Mouse (Mus musculus) hindbrain, embryonic 15.5 days (tissue): Measurements from ENCODE around the gene Fgfr2. TPM values are rescaled to one million over a fixed set of nuclear protein-coding genes. Genes with fewer than 3 reads are reported as not detected.

Experiments used
- ATAC-seq: fragments of 200-750 bp; cut with Nextera tagmentation; 2 replicates; pipeline ENCODE4 v1.8.0; 2017; ENCODE audit warnings: low read depth, moderate number of reproducible peaks, moderate TSS enrichment; ENCODE audit not compliant: low FRiP score
- H3K27ac ChIP-seq: fragments of 300-500 bp; sonication (generic); replicated peaks from 2 replicates; pipeline ENCODE4 v1.5.1; 2015; ENCODE audit warnings: mild to moderate bottlenecking, inconsistent platforms
- H3K27me3 ChIP-seq: fragments of 300-500 bp; sonication (generic); 2 replicates; pipeline ENCODE4 v1.6.1; 2015; ENCODE audit warnings: control low read depth, inconsistent platforms
- H3K36me3 ChIP-seq: fragments of 300-500 bp; sonication (generic); 2 replicates; pipeline ENCODE4 v1.6.1; 2015; ENCODE audit warnings: control low read depth, inconsistent platforms
- H3K4me1 ChIP-seq: fragments of 300-500 bp; sonication (generic); replicated peaks from 2 replicates; pipeline ENCODE4 v1.6.1; 2015; ENCODE audit warnings: control low read depth, inconsistent platforms
- H3K4me2 ChIP-seq: fragments of 300-500 bp; sonication (generic); 2 replicates; pipeline ENCODE4 v1.6.1; 2015; ENCODE audit warnings: moderate library complexity, mild to moderate bottlenecking, inconsistent platforms
- H3K4me3 ChIP-seq: fragments of 300-500 bp; sonication (generic); 2 replicates; pipeline ENCODE4 v1.5.1; 2015; ENCODE audit warnings: mild to moderate bottlenecking, inconsistent platforms
- H3K9ac ChIP-seq: fragments of 300-500 bp; sonication (generic); 2 replicates; pipeline ENCODE4 v1.6.1; 2015; ENCODE audit warnings: inconsistent platforms
- H3K9me3 ChIP-seq: fragments of 300-500 bp; sonication (generic); 2 replicates; pipeline ENCODE4 v1.6.1; 2016; ENCODE audit warnings: control low read depth, inconsistent platforms
- WGBS: fragments of 180-500 bp; shearing (Covaris S2); methylation state at CpG from one replicate; pipeline ENCODE4 v1.1.7; 2015; 5-methylcytosine and 5-hydroxymethylcytosine counted together
- polyA plus RNA-seq: library from polyadenylated mRNA; unstranded; fragments of >200 nt; fragmentation: Nextera tagmentation; extraction: Ambion mirVana; gene quantifications from 2 replicates; pipeline ENCODE4 v1.2.1, GENCODE M21; 2015

Gene Fgfr2
- polyA plus RNA-seq, 1 experiment from 2014 or later, result 28.5 TPM

DNA sequence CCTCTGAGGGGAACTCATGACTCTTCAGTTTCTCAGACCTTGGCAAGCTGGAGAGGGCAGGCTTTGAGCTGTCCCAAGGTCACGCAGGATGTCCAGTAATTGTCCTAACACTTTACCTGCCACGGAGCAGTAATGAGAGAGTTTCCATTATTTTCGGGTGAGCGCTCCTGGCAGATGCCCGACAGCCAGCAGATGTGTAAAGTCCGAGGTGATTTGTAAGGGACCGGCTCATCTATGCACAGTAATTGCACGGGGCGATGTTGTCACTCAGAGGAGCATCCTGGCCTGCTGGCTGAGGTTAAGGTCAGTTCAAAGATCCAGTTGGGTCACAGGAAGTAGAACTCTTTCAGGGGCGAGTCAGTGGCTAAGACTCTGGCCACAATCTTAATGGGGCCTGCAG lies 499.0 kb downstream of the Fgfr2 start:
- WGBS, result 80% methylated on average over 10 of the region's 10 CpGs
- Histone ChIP-seq H3K36me3 (no peaks in the 10 kb centered on the region), H3K9ac (no peak overlapping the region), H3K27ac (no peak overlapping the region), H3K27me3 (no peaks in the 10 kb centered on the region), H3K4me3 (no peak overlapping the region), H3K4me1 (no peaks in the 10 kb centered on the region), H3K4me2 (no peak overlapping the region), H3K9me3 (no peaks in the 10 kb centered on the region)
- ATAC-seq, result no peak

DNA sequence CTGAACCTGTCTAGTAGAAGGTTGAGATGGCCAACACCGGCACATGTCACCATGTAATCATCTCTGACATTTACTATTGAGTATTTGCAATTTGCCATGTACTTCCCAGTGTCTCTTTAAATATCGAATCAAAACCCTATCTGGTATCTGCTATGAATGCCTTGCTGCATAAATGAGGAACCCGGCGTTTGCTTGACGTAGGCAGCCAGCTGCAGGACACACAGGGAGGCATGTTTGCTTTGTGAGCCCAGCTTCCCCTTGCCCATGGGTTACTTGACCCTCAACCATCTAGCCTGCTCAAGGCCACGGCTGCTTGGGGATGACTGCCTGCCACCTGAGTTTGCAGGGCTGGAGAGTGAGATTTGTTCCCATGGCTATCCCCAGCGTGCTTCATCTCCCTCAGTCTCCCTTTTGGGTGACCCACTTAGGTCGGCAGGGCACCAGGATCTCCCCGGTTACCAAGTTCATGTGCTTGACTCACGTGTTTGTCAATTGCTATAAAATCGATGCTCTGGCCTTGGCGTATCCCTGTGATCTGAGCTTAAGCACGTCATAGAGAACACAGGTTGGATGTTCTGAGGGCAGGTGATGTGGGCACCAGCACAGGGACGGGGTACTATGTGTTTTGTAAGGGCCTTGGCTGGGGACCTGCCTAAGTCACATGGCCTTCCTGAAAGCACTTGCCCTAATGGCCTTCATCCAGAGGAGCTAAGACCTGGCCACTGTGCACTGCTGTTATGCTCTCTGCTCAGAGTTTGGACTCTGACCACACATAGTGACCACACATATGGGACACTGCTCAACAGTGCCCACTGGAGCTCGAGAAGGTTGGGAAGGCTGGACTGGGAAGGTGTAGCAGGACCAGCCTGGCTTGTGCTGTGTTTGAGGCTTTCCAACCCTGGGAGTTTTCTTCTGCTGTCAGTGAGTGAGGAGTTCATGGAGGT lies 502.9 kb downstream of the Fgfr2 start:
- no peak for ATAC-seq
- Histone ChIP-seq H3K4me3 (no peak overlapping the region), H3K9me3 (no peaks in the 10 kb centered on the region), H3K27me3 (no peaks in the 10 kb centered on the region), H3K9ac (no peak overlapping the region), H3K4me2 (no peak overlapping the region), H3K27ac (no peak overlapping the region), H3K36me3 (no peaks in the 10 kb centered on the region), H3K4me1 (0 out of 2 replicates have a peak, but pooled peaks cover 2% of the 10 kb centered on the region)
- 91% methylated on average over 15 of the region's 15 CpGs for WGBS

DNA sequence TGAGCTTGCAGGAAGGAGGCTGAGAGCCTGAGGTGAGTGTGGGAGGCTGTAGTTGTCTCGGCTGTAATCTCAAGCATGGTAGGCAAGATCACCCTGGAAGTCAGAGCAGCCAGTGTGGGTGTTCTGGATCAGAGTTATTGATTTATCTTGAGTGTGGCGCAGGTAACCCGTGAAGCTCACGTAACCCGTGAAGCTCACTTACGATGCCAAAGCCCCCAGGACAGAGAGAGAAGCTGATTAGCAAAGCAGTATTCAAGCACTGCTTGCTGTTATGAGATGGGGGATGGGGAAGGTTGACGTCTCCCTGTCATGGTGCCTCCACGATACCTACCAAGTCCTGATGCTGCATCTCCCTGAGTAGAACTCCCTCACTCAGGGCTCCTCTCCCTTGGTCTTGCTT lies 503.6 kb downstream of the Fgfr2 start:
- Histone ChIP-seq H3K9me3 (no peaks in the 10 kb centered on the region), H3K27ac (no peak overlapping the region), H3K4me2 (no peak overlapping the region), H3K4me3 (no peak overlapping the region), H3K36me3 (no peaks in the 10 kb centered on the region), H3K9ac (no peak overlapping the region), H3K27me3 (no peaks in the 10 kb centered on the region), H3K4me1 (0 out of 2 replicates have a peak, but pooled peaks cover 2% of the 10 kb centered on the region)
- WGBS, result 92% methylated on average over 8 of the region's 8 CpGs
- no peak for ATAC-seq

DNA sequence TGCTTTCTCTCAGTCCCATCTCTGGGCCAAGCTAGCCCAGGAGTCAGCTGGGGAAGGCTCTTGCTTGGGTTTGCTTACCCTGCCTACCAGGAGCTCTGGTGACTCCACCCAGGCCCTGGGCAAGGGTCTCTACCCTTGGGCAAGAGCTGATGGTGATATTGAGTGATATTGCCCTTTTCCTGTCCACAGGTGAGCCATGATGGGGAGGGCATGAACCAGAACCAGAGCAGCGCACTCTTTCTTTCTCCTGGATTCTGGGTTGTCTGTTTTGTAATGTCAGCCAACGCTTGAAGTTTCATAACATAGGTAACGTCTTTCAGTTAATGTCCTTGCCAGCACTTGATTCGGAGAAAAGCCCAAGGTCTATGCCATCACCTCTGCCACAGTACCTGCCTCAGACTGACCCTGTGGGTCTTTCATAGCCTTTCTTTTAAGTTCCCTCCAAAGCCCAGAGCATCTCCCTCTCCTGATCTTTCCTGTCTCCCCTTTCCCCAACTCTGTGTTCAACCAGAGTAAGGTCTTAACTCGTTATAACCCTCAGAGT lies 506.1 kb downstream of the Fgfr2 start:
- Histone ChIP-seq H3K4me3 (no peak overlapping the region), H3K27ac (no peak overlapping the region), H3K4me1 (0 out of 2 replicates have a peak, but pooled peaks cover 2% of the 10 kb centered on the region), H3K4me2 (no peak overlapping the region), H3K9me3 (no peaks in the 10 kb centered on the region), H3K27me3 (no peaks in the 10 kb centered on the region), H3K36me3 (no peaks in the 10 kb centered on the region), H3K9ac (no peak overlapping the region)
- WGBS, result 88% methylated on average over 5 of the region's 5 CpGs
- no peak for ATAC-seq

DNA sequence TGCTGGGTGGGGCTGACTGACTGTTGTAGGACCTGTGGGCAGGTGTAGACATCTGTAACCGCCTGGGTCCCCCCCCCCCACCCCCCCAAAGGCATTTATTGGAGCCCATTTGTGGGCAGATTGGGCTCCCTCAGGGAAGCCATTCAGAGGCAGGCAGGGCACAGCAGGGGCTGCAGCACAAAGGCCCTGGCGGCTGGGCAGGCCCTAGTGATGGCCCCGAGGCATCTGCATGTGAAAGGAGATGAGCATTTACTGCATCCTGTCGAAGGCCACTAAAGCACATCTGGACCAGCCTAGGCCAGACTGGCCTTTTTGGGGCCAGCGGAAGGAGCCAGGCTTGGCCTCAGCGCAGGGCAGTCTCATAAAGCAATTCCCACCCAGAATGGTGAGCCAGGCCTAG lies 506.8 kb downstream of the Fgfr2 start:
- 16% methylated on average over 6 of the region's 6 CpGs for WGBS
- Histone ChIP-seq H3K9ac (no peak overlapping the region), H3K4me2 (no peak overlapping the region), H3K4me1 (0 out of 2 replicates have a peak, but pooled peaks cover 3% of the 10 kb centered on the region), H3K4me3 (no peak overlapping the region), H3K36me3 (no peaks in the 10 kb centered on the region), H3K9me3 (no peaks in the 10 kb centered on the region), H3K27ac (no peak overlapping the region), H3K27me3 (no peaks in the 10 kb centered on the region)
- ATAC-seq, result no peak

DNA sequence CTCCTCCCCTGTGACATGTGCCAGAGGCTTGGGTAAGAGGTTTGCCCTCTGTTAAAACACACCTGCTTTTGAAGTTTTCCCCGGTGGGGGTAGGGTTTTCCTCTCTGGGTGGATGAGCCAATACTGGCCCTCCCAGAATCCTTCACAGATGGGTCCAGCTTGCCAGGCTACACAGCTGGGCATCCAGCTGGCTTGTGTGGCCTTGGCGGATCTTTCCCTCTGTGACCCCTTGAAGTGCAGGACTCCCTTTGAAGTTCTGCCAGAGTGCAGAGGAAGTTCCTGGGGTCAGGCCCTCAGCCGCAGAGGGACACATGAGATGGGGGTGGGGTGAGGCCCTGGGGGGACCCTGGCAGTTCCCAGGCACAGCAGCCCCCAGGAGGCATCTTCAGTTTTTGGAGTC lies 507.8 kb downstream of the Fgfr2 start:
- Histone ChIP-seq H3K4me3 (no peak overlapping the region), H3K9ac (no peak overlapping the region), H3K4me1 (peaks cover 10% of the 10 kb centered on the region), H3K36me3 (no peaks in the 10 kb centered on the region), H3K27me3 (no peaks in the 10 kb centered on the region), H3K27ac (no peak overlapping the region), H3K4me2 (no peak overlapping the region), H3K9me3 (no peaks in the 10 kb centered on the region)
- ATAC-seq, result no peak
- WGBS, result 13% methylated on average over 3 of the region's 3 CpGs

DNA sequence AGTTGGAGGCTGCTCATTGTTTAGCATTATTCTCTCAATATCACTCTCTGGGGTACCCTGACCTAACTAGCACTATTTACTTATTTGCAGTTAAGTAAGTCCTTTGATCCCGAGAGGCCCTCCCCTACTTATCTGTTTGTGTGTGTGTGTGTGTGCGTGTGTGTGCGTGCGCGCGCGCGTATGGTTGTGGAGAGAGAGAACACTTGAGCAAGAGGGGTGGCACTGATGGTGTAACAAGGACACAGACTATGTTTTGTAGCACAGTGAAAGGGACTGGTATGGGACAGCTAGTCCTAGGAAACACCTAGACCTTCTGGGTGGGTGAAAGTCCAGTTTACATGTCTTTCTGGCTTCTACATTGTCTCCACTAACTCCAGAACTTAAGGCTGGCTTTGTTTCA lies 511.6 kb downstream of the Fgfr2 start:
- no peaks in the 10 kb centered on the region for H3K27me3 ChIP-seq
- no peak overlapping the region for H3K4me3 ChIP-seq
- H3K9me3 ChIP-seq, result no peaks in the 10 kb centered on the region
- WGBS, result 95% methylated on average over 8 of the region's 8 CpGs
- no peak for ATAC-seq
- H3K4me2 ChIP-seq, result peak overlapping the region; percentile 73; the same call in 1 of the 2 replicates
- no peak overlapping the region for H3K27ac ChIP-seq
- H3K9ac ChIP-seq, result no peak overlapping the region
- no peaks in the 10 kb centered on the region for H3K36me3 ChIP-seq
- peaks cover 14% of the 10 kb centered on the region for H3K4me1 ChIP-seq

DNA sequence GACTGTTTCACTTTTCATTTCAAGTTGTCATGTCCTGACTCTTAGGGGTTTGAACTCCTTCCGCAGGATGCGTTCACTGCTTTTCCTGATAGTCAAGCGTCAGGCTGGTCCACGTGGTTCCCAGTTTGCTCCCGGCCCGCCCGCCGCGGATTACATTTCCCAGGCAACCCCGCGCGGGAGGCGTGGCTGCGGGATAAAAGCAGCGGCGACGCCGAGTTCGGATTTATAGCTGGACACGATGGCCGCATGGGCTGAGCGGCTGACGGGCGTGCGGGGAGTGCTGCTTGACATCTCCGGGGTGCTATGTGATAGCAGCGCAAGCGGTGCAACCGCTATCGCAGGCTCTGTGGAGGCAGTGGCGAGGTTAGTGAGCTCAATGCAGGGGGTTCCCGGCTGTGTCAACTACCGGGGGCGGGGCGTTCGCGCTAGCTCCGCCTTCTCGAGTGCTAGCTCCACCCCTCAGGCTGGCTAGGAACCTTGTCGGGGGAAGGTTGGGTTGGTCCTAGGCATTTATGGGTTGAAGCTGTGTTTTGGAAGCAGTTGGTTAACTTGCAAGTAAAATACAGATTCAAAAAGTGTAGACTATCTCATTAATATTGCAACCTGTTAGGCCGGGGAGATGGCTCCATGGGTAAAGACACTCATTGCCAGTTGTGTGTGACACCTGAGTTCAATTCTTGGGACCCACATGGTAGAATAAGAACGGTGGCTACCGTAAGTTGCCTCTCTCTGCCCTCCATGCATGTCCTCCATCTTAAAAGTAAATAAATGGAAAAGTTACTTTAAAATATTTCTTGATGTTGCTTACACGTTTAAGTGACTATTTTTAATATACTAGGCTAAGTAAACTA lies 512.5 kb downstream of the Fgfr2 start, which contains the start of gene Lhpp:
Lhpp (plus strand) TSS at position 171 of the 851 bp plus-strand sequence.
- peak within 1 kb of the TSS; percentile 77 for H3K27ac ChIP-seq
- peak; percentile 93 for ATAC-seq
- H3K9me3 ChIP-seq, result no peaks in the 10 kb centered on the region
- peak within 1 kb of the TSS; percentile 78 for H3K4me3 ChIP-seq
- no peaks in the 10 kb centered on the region for H3K36me3 ChIP-seq
- WGBS, result 8% methylated on average over 44 of the region's 44 CpGs
- peak within 1 kb of the TSS; percentile 73 for H3K4me2 ChIP-seq
- peaks cover 12% of the 10 kb centered on the region for H3K4me1 ChIP-seq
- H3K27me3 ChIP-seq, result no peaks in the 10 kb centered on the region
- H3K9ac ChIP-seq, result peak within 1 kb of the TSS; percentile 63

DNA sequence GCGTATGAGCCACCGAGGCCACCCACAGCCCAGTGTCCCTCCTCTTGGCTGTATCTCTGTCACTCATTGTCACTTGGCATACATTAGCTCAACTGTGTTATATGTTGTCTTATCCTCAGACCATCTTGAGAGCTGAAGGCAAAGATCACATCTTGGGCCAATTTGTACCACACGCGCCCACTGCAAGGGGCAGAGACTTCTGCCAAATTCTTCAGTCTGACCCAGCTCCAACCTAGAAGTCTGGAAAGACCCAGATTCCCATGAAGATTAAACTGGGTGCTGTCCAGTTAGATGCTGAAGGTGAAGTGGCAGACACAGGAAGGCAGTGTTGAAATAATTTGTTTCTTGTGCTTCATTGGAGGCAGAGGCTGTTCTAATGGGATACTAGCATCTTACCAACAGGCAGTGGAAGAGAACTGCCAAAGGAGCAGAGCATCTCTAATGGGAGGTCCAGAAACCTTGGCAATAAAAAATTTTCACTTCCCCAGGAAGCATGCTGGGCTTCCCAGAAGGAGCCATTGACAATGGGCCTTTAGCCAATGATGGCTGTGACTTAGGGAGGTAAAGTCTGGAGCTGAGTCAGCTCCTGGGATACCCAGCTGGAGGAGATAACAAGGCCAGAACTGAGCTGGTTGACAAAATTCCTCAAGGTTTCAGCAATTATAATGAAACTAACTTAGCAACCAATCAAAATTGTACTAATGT lies 514.7 kb downstream of the Fgfr2 start:
- Histone ChIP-seq H3K4me1 (peaks cover 12% of the 10 kb centered on the region), H3K4me2 (no peak overlapping the region), H3K27ac (no peak overlapping the region), H3K36me3 (no peaks in the 10 kb centered on the region), H3K27me3 (0 out of 2 replicates have a peak, but pooled peaks cover 2% of the 10 kb centered on the region), H3K4me3 (no peak overlapping the region), H3K9ac (no peak overlapping the region), H3K9me3 (no peaks in the 10 kb centered on the region)
- 95% methylated on average over 4 of the region's 4 CpGs for WGBS
- no peak for ATAC-seq

DNA sequence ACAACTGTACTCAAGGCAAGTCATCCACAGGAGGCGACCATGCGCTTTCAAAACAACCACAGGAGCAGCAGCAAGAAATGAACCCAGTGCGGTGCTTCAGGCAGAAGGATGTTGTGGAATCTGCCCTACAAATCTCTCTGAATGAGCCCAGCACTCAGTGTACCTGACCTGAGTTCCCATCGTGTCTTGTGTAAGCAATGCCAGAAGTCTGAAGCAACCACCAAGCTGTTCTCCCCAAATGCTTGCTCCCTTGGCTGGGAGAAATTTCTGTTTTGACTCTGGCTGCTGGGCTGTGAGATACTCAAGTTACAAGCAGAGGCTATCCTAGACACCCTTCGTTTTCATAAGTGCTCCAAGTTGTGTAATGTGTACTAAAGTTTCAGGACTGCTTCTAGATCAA lies 517.5 kb downstream of the Fgfr2 start:
- no peak overlapping the region for H3K4me2 ChIP-seq
- no peak overlapping the region for H3K27ac ChIP-seq
- H3K4me1 ChIP-seq, result peaks cover 5% of the 10 kb centered on the region
- WGBS, result 61% methylated on average over 5 of the region's 5 CpGs
- H3K9ac ChIP-seq, result no peak overlapping the region
- no peak for ATAC-seq
- H3K36me3 ChIP-seq, result no peaks in the 10 kb centered on the region
- no peak overlapping the region for H3K4me3 ChIP-seq
- H3K27me3 ChIP-seq, result peaks cover 26% of the 10 kb centered on the region
- H3K9me3 ChIP-seq, result no peaks in the 10 kb centered on the region

DNA sequence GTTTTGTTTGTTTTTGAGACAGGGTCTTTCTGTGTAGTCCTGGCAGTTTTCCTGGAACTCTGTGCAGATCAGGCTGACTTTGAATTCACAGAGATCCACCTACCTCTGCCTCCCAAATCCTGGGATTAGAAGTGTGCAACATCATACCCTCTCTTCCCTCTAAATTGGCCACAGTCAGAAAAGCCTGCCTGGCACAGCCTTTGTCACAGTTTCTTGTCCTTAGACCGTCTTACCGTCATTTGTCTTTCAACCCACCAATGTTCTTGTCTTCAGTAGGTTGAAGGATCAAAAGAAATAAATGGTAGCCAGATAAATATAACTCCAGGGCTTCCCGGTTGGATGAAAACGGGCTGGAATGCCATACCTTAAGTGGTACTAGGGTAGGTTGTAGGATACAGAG lies 518.4 kb downstream of the Fgfr2 start:
- Histone ChIP-seq H3K27ac (no peak overlapping the region), H3K9ac (no peak overlapping the region), H3K9me3 (no peaks in the 10 kb centered on the region), H3K4me2 (no peak overlapping the region), H3K4me3 (no peak overlapping the region), H3K4me1 (peaks cover 4% of the 10 kb centered on the region), H3K27me3 (peaks cover 36% of the 10 kb centered on the region), H3K36me3 (no peaks in the 10 kb centered on the region)
- ATAC-seq, result no peak
- 83% methylated on average over 4 of the region's 4 CpGs for WGBS
